Mouse (Mus musculus) midbrain, embryonic 16.5 days (tissue): ENCODE results near the gene Ctsc. TPM values are rescaled to one million over a fixed set of nuclear protein-coding genes. Genes with fewer than 3 reads are reported as not detected.

Experiments used
- ATAC-seq: fragments of 200-750 bp; cut with Nextera tagmentation; 2 replicates; pipeline ENCODE4 v1.8.0; 2017; ENCODE audit warnings: moderate TSS enrichment
- H3K27ac ChIP-seq: fragments of 300-500 bp; sonication (generic); 2 replicates; pipeline ENCODE4 v1.5.1; 2014; ENCODE audit warnings: mild to moderate bottlenecking, low read length, mixed read lengths
- H3K27me3 ChIP-seq: fragments of 300-500 bp; sonication (generic); 2 replicates; pipeline ENCODE4 v1.6.1; 2014; ENCODE audit warnings: low read depth, low read length, mixed read lengths; ENCODE audit not compliant: control insufficient read depth, insufficient read depth
- H3K36me3 ChIP-seq: fragments of 300-500 bp; sonication (generic); 2 replicates; pipeline ENCODE4 v1.6.1; 2014; ENCODE audit warnings: mild to moderate bottlenecking, low read length, moderate library complexity, mixed read lengths; ENCODE audit not compliant: control insufficient read depth, insufficient read depth
- H3K4me1 ChIP-seq: fragments of 300-500 bp; sonication (generic); 2 replicates; pipeline ENCODE4 v1.6.1; 2014; ENCODE audit warnings: mild to moderate bottlenecking, low read length, mixed read lengths; ENCODE audit not compliant: control insufficient read depth, insufficient read depth
- H3K4me2 ChIP-seq: fragments of 300-500 bp; sonication (generic); 2 replicates; pipeline ENCODE4 v1.6.1; 2014; ENCODE audit warnings: mild to moderate bottlenecking, low read length, mixed read lengths
- H3K4me3 ChIP-seq: fragments of 300-500 bp; sonication (generic); 2 replicates; pipeline ENCODE4 v1.5.1; 2014; ENCODE audit warnings: low read depth, mild to moderate bottlenecking, low read length, moderate library complexity, mixed read lengths
- H3K9ac ChIP-seq: fragments of 300-500 bp; sonication (generic); 2 replicates; pipeline ENCODE4 v1.6.1; 2014; ENCODE audit warnings: low read depth, low read length, mixed read lengths
- H3K9me3 ChIP-seq: fragments of 300-500 bp; sonication (generic); replicated peaks from 2 replicates; pipeline ENCODE4 v1.6.1; 2014; ENCODE audit warnings: mild to moderate bottlenecking, low read length, mixed read lengths; ENCODE audit not compliant: control insufficient read depth, poor library complexity, severe bottlenecking
- WGBS: fragments of 180-500 bp; shearing (Covaris S2); extraction: QIAGEN DNeasy Blood & Tissue Kit; methylation state at CpG from one replicate; pipeline ENCODE4 v1.1.7; 2014; 5-methylcytosine and 5-hydroxymethylcytosine counted together
- polyA plus RNA-seq: library from polyadenylated mRNA; unstranded; fragments of >200 nt; fragmentation: Nextera tagmentation; extraction: Ambion mirVana; gene quantifications from 2 replicates; pipeline ENCODE4 v1.2.1, GENCODE M21; 2015

Ctsc gene
- polyA plus RNA-seq, 1 experiment from 2014 or later: 15.6 TPM

DNA sequence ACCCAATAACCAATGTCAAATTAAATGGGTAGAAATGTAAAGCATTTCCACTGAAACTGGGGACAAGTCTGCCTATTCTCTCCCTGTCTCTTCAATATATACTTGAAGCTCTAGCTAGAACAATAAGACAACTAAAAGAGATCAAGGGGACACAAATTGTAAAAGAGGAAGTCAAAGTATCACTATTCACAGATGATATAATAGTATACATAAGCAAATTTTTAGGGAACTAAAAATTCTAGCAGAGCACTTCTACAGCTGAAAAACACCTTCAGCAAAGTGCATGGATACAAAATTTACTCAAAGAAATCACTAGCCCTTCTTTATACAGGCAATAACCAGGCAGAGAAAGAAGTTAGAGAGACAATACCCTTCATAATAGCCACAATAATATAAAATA is 23.0 kb upstream of the Ctsc start:
- H3K4me1 ChIP-seq: no peaks in the 10 kb centered on the region
- H3K9ac ChIP-seq: no peak overlapping the region
- H3K4me3 ChIP-seq: no peak overlapping the region
- H3K27me3 ChIP-seq: no peaks in the 10 kb centered on the region
- ATAC-seq: no peak
- H3K36me3 ChIP-seq: no peaks in the 10 kb centered on the region
- H3K9me3 ChIP-seq: no peaks in the 10 kb centered on the region; the same call in 1 of the 2 replicates
- no peak overlapping the region for H3K27ac ChIP-seq
- no peak overlapping the region for H3K4me2 ChIP-seq

DNA sequence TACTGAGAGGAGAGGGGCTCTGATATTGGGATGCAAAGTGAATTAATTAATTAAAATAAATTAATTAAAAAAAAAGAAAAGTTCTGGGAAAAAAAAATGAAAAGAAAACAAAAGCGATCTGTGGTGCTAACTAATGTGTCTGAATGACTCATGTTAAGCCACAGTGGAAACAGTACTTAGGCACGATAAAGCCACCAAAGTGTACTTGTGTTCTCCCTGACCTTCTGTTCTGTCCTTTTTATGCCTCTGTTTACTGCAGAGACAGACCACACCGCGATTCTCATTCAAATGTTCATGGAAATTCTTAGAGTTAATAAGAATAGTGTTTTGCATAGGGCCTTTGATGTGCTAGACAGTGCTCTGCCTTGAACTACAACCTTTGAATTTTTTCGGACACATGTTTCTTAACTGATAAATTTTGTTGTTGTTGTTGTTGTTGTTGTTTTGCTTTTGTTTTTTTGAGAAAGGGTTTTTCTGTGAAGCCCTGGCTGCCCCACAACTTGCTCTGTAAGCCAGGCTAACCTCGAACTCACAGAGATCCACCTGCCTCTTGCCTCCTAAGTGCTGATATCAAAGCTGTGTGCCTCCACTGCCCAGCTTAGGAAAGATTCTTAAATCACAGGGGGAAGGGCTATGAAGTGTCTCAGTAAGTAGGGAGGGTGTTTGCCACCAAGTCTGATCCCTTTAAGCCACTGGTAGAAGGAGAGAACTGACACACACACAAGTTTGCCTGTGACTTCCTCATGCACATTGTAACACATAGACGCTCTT is 18.5 kb upstream of the Ctsc start:
- Histone ChIP-seq H3K9ac (no peak overlapping the region), H3K4me2 (no peak overlapping the region), H3K27me3 (no peaks in the 10 kb centered on the region), H3K4me1 (no peaks in the 10 kb centered on the region), H3K9me3 (no peaks in the 10 kb centered on the region), H3K27ac (no peak overlapping the region), H3K36me3 (no peaks in the 10 kb centered on the region), H3K4me3 (no peak overlapping the region)
- WGBS: 74% methylated on average over 7 of the region's 7 CpGs
- ATAC-seq: no peak

DNA sequence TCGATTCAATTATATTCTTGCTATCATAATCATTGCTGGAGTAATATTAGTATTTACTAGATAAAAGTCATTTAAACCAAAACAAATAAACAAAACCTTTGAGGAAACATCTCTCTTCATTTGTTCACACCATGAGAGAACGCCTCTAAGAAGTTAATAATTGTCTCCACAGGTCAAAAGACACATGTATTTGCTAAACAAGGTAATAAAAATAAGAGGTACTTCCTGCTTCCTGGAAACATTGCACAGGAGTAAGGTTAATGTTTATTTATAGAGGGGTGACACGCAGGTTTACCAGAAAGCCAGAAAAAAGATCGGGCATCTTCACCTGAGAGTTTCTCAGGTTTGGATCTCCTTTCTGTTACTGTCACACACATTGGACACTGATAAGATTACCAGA is 16.1 kb upstream of the Ctsc start:
- ATAC-seq: no peak
- Histone ChIP-seq H3K9ac (no peak overlapping the region), H3K4me3 (no peak overlapping the region), H3K36me3 (no peaks in the 10 kb centered on the region), H3K27me3 (no peaks in the 10 kb centered on the region), H3K4me2 (no peak overlapping the region), H3K9me3 (no peaks in the 10 kb centered on the region), H3K27ac (no peak overlapping the region), H3K4me1 (no peaks in the 10 kb centered on the region)
- WGBS: 79% methylated on average over 4 of the region's 4 CpGs

DNA sequence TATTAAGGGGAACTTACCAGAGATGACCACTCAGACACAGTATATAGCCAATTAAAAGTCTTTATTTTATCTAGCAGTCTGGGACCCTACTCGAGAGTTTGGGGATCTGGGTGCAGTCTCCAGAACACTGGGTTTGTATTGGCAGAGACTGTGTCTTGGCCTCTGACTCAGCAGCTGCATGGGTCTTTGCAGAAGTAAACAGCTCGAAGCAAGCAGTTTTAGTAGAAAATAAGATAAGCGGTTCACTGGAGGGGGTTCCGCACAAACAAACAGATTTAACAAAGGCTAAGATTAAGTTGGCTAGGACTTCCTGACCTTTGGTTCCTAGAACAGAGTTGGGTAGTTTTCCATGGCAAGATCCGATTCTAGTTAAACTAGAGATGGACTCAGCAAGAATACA is 13.0 kb upstream of the Ctsc start:
- H3K9me3 ChIP-seq: no peaks in the 10 kb centered on the region
- no peak overlapping the region for H3K9ac ChIP-seq
- no peak overlapping the region for H3K4me3 ChIP-seq
- H3K4me2 ChIP-seq: no peak overlapping the region
- H3K27ac ChIP-seq: no peak overlapping the region
- H3K4me1 ChIP-seq: no peaks in the 10 kb centered on the region
- H3K27me3 ChIP-seq: no peaks in the 10 kb centered on the region
- ATAC-seq: no peak
- no peaks in the 10 kb centered on the region for H3K36me3 ChIP-seq
- whole genome bisulfite sequencing: 69% methylated on average over 5 of the region's 5 CpGs

DNA sequence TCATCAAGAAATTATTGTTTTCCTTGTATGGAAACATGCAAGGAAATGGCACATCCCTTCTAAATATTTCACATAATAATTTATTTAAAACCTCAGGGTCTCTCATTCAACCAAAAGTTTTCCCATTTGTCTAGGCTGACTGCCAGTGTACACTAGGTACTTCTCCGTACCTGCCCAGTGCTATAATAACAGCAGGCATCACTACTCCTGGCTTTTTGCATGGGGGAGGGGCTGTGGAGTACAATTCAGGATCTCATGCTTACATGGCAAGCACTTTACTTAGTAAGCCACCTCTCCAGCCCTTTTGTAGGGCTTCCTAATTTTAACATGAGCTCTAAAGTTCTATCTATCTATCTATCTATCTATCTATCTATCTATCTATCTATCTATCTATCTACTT is 8.0 kb upstream of the Ctsc start:
- Histone ChIP-seq H3K27ac (no peak overlapping the region), H3K4me1 (no peaks in the 10 kb centered on the region), H3K4me2 (no peak overlapping the region), H3K9me3 (no peaks in the 10 kb centered on the region), H3K4me3 (no peak overlapping the region), H3K36me3 (no peaks in the 10 kb centered on the region), H3K27me3 (no peaks in the 10 kb centered on the region), H3K9ac (no peak overlapping the region)
- WGBS: 85% methylated on average over 1 of the region's 1 CpGs
- no peak for ATAC-seq

DNA sequence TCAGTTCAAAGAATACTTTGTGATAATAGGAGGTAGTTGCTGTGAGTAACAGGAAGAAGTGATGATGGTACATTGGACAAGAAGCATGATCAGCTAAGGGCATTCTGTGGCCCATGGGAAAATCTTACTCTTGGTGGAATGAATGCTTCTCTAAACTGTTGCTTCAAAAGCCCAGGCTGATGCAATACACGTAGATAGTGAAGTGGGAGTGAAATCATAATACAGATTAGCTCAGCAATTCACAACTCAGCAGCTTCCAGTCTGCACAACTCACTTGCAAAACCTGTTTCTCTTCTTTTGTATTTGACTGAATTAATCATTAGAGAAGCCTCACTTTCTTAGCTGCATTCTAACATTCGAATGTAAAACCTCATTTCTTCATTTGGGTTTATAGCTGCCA is 6.4 kb upstream of the Ctsc start:
- H3K4me3 ChIP-seq: no peak overlapping the region
- no peak overlapping the region for H3K27ac ChIP-seq
- ATAC-seq: no peak
- H3K27me3 ChIP-seq: no peaks in the 10 kb centered on the region
- H3K4me1 ChIP-seq: no peaks in the 10 kb centered on the region
- WGBS: 54% methylated on average over 2 of the region's 2 CpGs
- no peak overlapping the region for H3K4me2 ChIP-seq
- H3K36me3 ChIP-seq: no peaks in the 10 kb centered on the region
- no peaks in the 10 kb centered on the region for H3K9me3 ChIP-seq
- no peak overlapping the region for H3K9ac ChIP-seq

DNA sequence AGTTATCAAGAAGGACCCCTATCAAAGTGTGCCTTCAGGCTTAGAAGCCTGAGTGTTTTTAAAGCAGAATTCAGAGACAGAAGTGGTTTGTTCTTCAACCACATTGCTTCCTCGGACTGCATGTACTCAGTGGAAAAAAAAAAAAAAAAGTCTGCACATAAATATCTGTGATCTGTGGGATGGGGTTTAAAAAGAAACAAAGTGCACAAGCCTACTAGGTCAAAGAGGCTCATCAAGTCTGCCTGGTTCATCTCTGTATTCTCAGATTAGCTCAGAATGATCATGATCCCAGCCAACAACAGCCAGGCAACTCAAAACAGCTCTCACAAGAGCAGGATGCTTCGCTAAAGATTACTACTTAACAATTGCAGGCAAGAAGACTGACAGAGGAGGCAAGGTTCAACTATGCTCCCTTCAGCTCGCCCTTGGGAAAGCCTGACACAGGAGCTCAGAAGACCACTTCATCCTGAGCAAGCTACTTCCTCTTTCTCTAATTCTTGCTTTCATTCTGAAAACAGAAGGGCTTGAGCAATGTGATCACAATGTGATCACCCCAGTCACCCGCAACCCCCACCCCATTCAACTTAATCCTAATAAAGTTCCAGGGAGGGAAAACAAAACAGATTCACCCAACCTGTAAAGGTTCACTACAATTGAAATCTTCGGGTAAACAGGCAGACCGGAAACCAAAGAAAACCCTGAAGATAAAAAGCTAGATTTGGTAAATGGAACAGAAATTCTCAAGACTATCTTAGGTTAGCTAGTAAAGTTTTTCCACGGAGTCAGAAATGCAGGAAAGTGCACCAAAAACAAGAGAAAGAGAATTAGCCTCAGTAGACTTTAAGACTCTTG is 745 bp upstream of the Ctsc start:
- Histone ChIP-seq H3K4me3 (peak overlapping the region; percentile 47), H3K27me3 (no peaks in the 10 kb centered on the region), H3K9ac (no peak overlapping the region), H3K27ac (no peak overlapping the region), H3K4me1 (peaks cover 7% of the 10 kb centered on the region), H3K9me3 (no peaks in the 10 kb centered on the region), H3K4me2 (peak overlapping the region; percentile 92), H3K36me3 (no peaks in the 10 kb centered on the region)
- 22% methylated on average over 7 of the region's 7 CpGs for WGBS
- no peak for ATAC-seq

DNA sequence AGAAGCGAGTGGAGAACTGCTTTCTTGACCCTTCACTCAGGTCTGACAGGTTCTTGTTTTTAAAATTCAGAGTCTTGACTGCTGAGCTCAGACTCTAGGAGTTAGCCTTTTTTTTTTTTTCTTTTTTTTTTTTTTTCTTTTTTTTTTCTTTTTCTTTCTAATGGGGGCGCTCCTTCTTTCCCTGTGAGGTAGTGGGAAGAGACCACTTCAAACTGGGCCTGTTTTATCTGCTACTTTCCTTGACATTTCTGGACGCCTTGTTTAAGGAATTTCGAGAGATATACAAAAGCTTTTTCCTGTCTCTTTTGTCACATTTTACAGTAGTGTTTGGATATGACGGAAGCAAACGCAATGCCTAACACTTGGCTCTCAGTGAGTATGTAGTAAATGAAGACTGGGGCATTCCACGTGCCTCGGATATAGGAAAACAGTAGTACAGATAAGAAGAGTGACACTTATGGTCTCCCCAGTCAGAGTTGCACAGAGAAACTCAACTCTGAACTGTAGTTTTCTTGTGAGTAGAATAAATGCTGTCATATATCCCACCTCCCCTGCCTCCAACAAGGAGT is 827 bp downstream of the Ctsc start:
- Histone ChIP-seq H3K4me1 (peaks cover 7% of the 10 kb centered on the region), H3K9me3 (no peaks in the 10 kb centered on the region), H3K27ac (no peak overlapping the region), H3K4me2 (peak overlapping the region; percentile 92), H3K36me3 (no peaks in the 10 kb centered on the region), H3K27me3 (no peaks in the 10 kb centered on the region), H3K9ac (no peak overlapping the region), H3K4me3 (no peak overlapping the region)
- ATAC-seq: no peak
- WGBS: 58% methylated on average over 8 of the region's 8 CpGs

DNA sequence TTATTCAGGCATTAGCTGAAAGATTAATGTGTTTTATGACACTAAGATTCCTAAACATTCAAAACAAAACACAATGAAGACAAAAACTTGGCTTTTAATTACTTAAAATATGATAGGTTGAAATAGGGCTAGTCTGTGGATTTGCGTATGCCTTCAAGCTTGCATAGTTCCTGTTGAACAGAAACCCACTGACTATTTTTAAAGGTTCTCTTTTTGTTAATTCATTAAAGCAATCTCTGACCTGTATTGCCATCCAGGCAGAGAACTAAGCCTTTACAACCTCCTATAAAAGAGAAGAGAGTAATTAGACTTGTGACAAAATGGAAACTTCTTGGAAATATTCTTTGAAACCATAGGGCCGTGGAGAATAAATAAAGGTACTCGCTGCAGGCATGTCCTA is 7.4 kb downstream of the Ctsc start:
- H3K4me1 ChIP-seq: no peaks in the 10 kb centered on the region
- no peak overlapping the region for H3K9ac ChIP-seq
- no peaks in the 10 kb centered on the region for H3K27me3 ChIP-seq
- 77% methylated on average over 3 of the region's 3 CpGs for WGBS
- H3K9me3 ChIP-seq: no peaks in the 10 kb centered on the region
- no peak overlapping the region for H3K4me3 ChIP-seq
- H3K36me3 ChIP-seq: no peaks in the 10 kb centered on the region
- H3K27ac ChIP-seq: no peak overlapping the region
- no peak overlapping the region for H3K4me2 ChIP-seq
- ATAC-seq: no peak
